Mouse (Mus musculus): ENCODE results near the gene Acsf2. TPM values are rescaled to one million over a fixed set of nuclear protein-coding genes. Genes with fewer than 3 reads are reported as not detected.
"Not testable (repeated sequence)": the region's sequence is repeated elsewhere in the genome, so short reads cannot be mapped to it uniquely, and the experiment has no call there.

Gene Acsf2
- total RNA-seq (2021), result 1 to 10 TPM; 1.6 to 3.3 TPM
- long read RNA-seq, experiment 1, result 0 reads
- long read RNA-seq, experiment 2, partial matches to known transcripts, result 1 of 2 reads
- long read RNA-seq, experiment 2, other reads (novel, unspliced or antisense), result 1 of 2 reads

GRCm38 (mm10) chr11:94601321-94602281 is at the start of gene Acsf2:
Gene Acsf2 (minus strand): TSS chr11:94601871.
- DNase-seq, result peak; percentile 88

- not testable (repeated sequence) for DNase-seq
These were observed 49.6 kb upstream of the Acsf2 start for GRCm38 (mm10) chr11:94651241-94651640.

- no peak for DNase-seq
These were observed 44.8 kb upstream of the Acsf2 start for GRCm38 (mm10) chr11:94646457-94646856.

GRCm38 (mm10) chr11:94644461-94645219 is 43.0 kb upstream of the Acsf2 start:
- no peak for DNase-seq

- no peak for DNase-seq
These were observed 32.8 kb upstream of the Acsf2 start for GRCm38 (mm10) chr11:94634431-94634830.

- DNase-seq, result no peak
These were observed 31.3 kb upstream of the Acsf2 start for GRCm38 (mm10) chr11:94632988-94633387.

GRCm38 (mm10) chr11:94631969-94632368 is 30.3 kb upstream of the Acsf2 start:
- DNase-seq, result no peak

- DNase-seq, result peak; percentile 48
These were observed 28.7 kb upstream of the Acsf2 start for GRCm38 (mm10) chr11:94630199-94631011.

GRCm38 (mm10) chr11:94629884-94630198 is 28.2 kb upstream of the Acsf2 start:
- DNase-seq, result no peak

GRCm38 (mm10) chr11:94629199-94629883 is 27.7 kb upstream of the Acsf2 start, which contains the start of gene Lrrc59:
Gene Lrrc59 (plus strand): TSS chr11:94629767.
- peak; percentile 90 for DNase-seq

GRCm38 (mm10) chr11:94622162-94622561 is 20.5 kb upstream of the Acsf2 start:
- no peak for DNase-seq

- no peak for DNase-seq
These were observed 19.8 kb upstream of the Acsf2 start for GRCm38 (mm10) chr11:94621458-94621852.

- no peak for DNase-seq
These were observed 19.2 kb upstream of the Acsf2 start for GRCm38 (mm10) chr11:94620766-94621457.

- no peak for DNase-seq
These were observed 16.0 kb upstream of the Acsf2 start for GRCm38 (mm10) chr11:94617646-94618045.

GRCm38 (mm10) chr11:94615494-94615893 is 13.8 kb upstream of the Acsf2 start:
- no peak for DNase-seq

- no peak for DNase-seq
These were observed 12.9 kb upstream of the Acsf2 start for GRCm38 (mm10) chr11:94614603-94615002.

GRCm38 (mm10) chr11:94610744-94611740 is 9.4 kb upstream of the Acsf2 start:
- no peak for DNase-seq

GRCm38 (mm10) chr11:94602356-94602955 is 785 bp upstream of the Acsf2 start:
- no peak for DNase-seq

GRCm38 (mm10) chr11:94600447-94600846 is 1.2 kb downstream of the Acsf2 start:
- no peak for DNase-seq
